Mouse (Mus musculus) embryo, embryonic 11.5 days (tissue): Measurements from ENCODE around the gene Rnf168.
"Not testable (repeated sequence)": the region's sequence is repeated elsewhere in the genome, so short reads cannot be mapped to it uniquely, and the experiment has no call there.

ENCODE experiments used
- DNase-seq: peaks from one replicate; pipeline ENCODE4 v3.0.0-alpha.2; 2012; ENCODE audit warnings: low read depth, low spot score

Rnf168 gene

GRCm38 (mm10) chr16:32277308-32278256, at the start of gene Rnf168:
TSS of gene Rnf168 (plus strand) at chr16:32277459.
- peak; percentile 80 for DNase-seq

- DNase-seq, result not testable (repeated sequence)
Observed at GRCm38 (mm10) chr16:32232050-32232449, 45.2 kb upstream of the Rnf168 start.

- DNase-seq, result no peak
Observed at GRCm38 (mm10) chr16:32237930-32238680, 39.2 kb upstream of the Rnf168 start.

- DNase-seq, result no peak
Observed at GRCm38 (mm10) chr16:32239428-32240312, 37.6 kb upstream of the Rnf168 start.

GRCm38 (mm10) chr16:32243901-32244300, 33.4 kb upstream of the Rnf168 start:
- no peak for DNase-seq

GRCm38 (mm10) chr16:32246351-32246791, 30.9 kb upstream of the Rnf168 start:
- peak; percentile 34 for DNase-seq

- peak; percentile 89 for DNase-seq
Observed at GRCm38 (mm10) chr16:32246952-32247370, 30.3 kb upstream of the Rnf168 start, which contains the start of the genes Fbxo45 and Wdr53. TSS of gene Fbxo45 (minus strand) at chr16:32247158. TSS of gene Wdr53 (plus strand) at chr16:32247227.

DNA sequence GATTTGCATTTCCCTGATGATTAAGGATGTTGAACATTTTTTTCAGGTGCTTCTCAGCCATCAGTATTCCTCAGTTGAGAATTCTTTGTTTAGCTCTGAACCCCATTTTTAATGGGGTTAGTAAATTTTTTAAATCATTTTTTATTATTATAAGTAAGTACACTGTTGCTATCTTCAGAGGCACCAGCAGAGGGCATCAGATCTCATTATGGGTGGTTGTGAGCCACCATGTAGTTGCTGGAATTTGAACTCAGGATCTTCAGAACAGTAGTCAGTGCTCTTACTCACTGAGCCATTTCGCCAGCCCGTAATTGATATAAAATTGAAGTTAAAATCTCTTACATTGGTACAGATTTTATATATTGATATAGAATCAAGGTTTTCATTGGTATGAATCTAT, 13.0 kb upstream of the Rnf168 start:
- not testable (repeated sequence) for DNase-seq

DNA sequence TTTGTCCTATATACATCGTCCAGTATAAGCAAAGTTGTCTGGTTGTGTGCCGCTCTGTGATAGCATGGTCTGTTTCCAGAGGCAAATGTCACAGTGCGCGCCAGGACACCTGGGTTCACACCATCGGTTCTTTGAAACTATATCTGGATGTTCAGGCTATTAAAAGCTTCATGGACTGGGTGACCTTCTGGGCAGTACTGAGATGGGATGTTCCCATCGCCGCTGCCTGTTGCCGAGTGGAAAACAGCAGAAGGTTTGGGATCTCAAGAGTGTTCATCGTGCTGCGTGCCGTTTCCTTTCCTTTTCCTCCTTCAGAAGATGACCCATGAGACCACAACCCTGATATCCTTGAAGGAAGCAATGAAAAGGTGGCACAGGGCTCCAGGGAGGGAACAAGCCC, 6.0 kb upstream of the Rnf168 start, which contains the start of gene Smco1:
Gene Smco1 (plus strand): TSS at position 178 of the 400 bp plus-strand sequence.
- no peak for DNase-seq

GRCm38 (mm10) chr16:32273338-32273737, 3.9 kb upstream of the Rnf168 start:
- DNase-seq, result no peak

- DNase-seq, result no peak
Observed at GRCm38 (mm10) chr16:32275041-32275440, 2.2 kb upstream of the Rnf168 start.

DNA sequence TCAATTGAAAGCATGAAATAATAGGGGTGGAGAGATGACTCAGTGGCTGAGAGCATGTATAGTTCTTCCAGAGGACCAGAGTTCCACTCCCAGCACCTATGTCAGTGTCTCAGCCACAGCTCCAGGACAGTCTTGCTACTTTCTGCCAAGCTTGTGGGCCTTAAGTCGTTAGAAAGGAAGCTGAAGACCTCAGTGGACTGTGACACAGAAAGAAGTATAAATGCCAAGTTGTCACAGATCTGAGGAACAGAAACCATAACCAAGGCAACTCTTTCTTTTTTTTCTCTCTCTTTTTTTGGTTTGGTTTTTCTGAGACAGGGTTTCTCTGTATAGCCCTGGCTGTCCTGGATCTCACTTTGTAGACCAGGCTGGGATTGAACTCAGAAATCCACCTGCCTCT, 1.4 kb upstream of the Rnf168 start:
- DNase-seq, result no peak

DNA sequence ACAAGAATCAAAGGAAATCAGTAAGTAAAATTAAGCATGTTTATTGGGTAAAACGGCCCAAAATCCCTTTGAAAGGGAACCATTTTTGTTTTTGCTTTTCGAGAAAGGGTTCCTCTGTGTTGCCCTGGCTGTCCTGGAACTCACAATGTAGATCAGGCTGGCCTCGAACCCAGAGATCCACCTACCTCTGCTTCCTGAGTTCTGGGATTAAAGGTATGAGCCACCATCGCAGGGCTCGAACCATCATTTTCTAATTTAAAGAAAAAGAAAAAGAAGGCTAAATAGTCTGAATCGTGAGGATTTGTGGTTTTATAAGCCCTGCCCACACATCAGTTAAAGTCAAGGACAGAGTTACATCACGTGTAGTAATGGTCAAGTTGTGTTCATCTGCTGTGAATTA, 1.1 kb downstream of the Rnf168 start:
- no peak for DNase-seq

DNA sequence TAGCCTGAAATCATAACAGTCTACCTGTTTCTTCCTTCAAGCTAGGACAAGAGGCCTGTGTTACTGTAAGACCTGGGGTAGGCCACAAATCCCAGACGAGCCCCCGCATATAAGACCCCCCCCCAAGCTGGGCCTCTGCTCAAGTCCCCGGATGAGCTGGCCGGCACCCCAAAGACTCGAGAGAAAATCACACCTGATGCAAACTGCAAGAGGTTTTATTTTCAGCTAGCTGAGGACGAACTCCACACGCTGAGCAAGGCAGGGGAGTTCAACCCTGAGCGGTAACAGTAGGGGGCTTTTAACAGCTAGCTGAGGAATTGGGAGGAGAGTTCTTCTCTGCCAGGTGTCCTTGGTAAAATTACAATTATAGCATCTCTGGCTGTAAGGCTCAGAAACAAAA, 3.0 kb downstream of the Rnf168 start:
- DNase-seq, result no peak

DNA sequence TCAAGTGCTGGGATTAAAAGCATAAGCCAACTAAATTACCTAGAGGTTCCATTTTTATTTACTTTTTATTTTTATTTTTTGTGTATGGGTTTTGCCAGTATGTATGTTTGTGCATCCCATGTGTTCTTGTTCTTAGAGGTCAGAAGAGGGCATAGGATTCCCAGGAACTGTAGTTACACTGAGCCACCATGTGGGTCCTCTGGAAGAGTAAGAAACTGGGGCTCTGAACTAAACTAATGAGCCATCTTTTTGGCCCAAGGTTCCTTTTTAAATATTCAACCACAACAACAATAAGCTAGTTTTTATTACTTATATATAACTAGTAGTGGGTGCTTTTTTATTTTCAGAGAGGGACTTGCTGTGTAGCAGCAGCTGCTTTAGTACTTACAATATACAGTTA, 5.3 kb downstream of the Rnf168 start:
- DNase-seq, result no peak

- DNase-seq, result no peak
Observed at GRCm38 (mm10) chr16:32291821-32292220, 14.6 kb downstream of the Rnf168 start.

DNA sequence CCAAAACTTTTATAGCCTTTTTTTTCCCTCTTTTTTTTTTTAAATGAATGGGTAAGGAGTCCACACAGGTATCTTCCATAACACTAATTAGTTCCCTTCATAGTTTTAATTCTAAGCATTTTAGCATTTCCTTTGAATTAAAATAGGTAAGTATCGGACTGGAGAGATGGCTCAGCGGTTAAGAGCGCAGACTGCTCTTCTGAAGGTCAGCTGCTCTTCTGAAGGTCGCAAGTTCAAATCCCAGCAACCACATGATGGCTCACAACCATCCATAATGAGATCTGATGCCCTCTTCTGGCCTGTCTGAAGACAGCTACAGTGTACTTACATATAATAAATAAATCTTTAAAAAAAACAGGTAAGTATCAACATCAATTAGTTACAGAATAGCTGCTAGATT, 22.4 kb downstream of the Rnf168 start:
- DNase-seq, result not testable (repeated sequence)

- no peak for DNase-seq
Observed at GRCm38 (mm10) chr16:32303046-32303445, 25.8 kb downstream of the Rnf168 start.

- no peak for DNase-seq
Observed at GRCm38 (mm10) chr16:32303886-32304285, 26.6 kb downstream of the Rnf168 start.

DNA sequence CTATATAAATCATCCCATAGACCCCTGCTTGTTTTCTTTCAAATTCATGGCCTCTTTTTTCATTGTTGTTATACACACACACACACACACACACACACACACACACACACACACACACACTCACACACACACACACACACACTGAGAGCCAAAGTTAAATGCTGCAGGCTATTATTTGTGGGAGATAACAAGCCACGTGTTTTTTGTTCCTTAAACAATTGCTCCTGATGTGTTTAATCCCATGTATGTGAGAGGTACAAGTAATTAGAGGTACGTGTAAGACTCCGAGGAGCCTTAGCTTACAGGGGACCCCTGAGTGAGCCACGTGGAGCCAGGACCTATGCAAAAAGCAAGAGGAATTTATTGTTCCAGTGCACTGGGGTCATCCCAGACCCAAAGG, 34.7 kb downstream of the Rnf168 start:
- DNase-seq, result no peak

DNA sequence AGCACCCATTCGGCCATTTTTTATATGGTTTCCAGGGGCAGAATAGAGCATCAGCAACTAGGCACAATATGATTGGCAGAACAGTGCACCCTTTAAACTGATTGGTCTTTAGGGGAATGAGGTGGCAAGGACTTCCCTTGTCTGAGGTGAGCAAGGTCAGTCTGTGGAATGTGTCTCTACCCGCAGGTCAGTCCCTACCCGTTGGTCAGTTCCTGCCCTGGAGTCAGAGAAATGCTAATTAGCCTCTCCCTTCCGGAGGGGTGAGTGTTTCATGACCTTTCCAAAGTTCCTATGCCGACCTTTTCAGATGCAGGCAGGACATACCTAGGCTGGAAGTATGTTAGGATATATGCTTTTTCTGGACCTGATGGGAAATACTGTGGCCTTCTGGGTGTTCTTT, 35.1 kb downstream of the Rnf168 start:
- no peak for DNase-seq
